Mouse (Mus musculus) lung, adult 2 months (tissue): ENCODE data around the gene AI597479.

ENCODE experiments used
- CTCF ChIP-seq: fragments of 200-500 bp; IDR thresholded peaks from 2 replicates; pipeline ENCODE4 v1.5.1; 2011; ENCODE audit warnings: mild to moderate bottlenecking, low read length, control low read depth; ENCODE audit not compliant: insufficient read depth
- POLR2A ChIP-seq: fragments of 200-500 bp; IDR thresholded peaks from 2 replicates; pipeline ENCODE4 v1.6.1; 2011; ENCODE audit warnings: low read depth, mild to moderate bottlenecking, control low read depth, low read length, borderline replicate concordance; ENCODE audit errors: extremely low read depth

- TF ChIP-seq POLR2A (no peak), CTCF (no peak)
Measured at GRCm38 (mm10) chr1:43163084-43163466, 64.6 kb downstream of the AI597479 start.
